Mouse (Mus musculus): ENCODE data around the gene 4930523C07Rik.

- TF ChIP-seq POLR2A (IDR thresholded peaks at IDR 0.05; ENCODE audit: low read depth, low read length), result no peak
- no peak for TF ChIP-seq CTCF (IDR thresholded peaks at IDR 0.05; ENCODE audit: extremely low read depth, insufficient read depth, insufficient read length, insufficient replicate concordance)
Measured at GRCm38 (mm10) chr1:160025895-160026255, 18.3 kb upstream of the 4930523C07Rik start.

All from spleen, adult 2 months (tissue).